Mouse (Mus musculus): ENCODE data around the gene Nr6a1.
A peak's percentile ranks its signal among the peaks of the same experiment; 100 is the strongest.

Nr6a1 gene

GRCm38 (mm10) chr2:38927115-38927979 is at the start of gene Nr6a1:
Gene Nr6a1 (minus strand): TSS chr2:38927688.
- peak; percentile 70 for DNase-seq (ENCODE audit: low spot score)

GRCm38 (mm10) chr2:38975941-38976805 is 48.7 kb upstream of the Nr6a1 start:
- DNase-seq (ENCODE audit: low spot score): no peak

DNA sequence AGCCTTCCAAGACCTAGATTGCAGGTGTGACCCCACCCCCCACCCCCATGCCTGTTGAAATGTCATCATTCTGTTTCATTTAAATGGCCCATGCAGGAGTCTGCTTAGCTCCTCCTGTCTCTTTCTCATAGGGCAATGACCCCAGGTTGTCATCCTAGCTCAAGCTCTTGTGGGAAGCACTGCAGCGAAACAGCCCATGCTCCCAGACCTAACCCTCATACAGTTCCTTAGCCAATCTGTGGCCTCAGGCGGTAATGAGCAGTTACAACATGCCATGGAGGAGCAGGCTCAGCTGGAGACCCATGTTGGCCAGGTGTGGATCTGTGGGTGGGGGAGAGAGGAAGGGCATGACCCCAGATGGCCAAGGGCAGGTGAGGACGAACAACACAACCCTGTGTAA is 47.7 kb upstream of the Nr6a1 start:
- no peak for DNase-seq (ENCODE audit: low spot score)

GRCm38 (mm10) chr2:38974171-38974570 is 46.7 kb upstream of the Nr6a1 start:
- no peak for DNase-seq (ENCODE audit: low spot score)

GRCm38 (mm10) chr2:38973701-38974100 is 46.2 kb upstream of the Nr6a1 start:
- DNase-seq (ENCODE audit: low spot score): no peak

- DNase-seq (ENCODE audit: low spot score): no peak
Observed at GRCm38 (mm10) chr2:38973223-38973622, 45.7 kb upstream of the Nr6a1 start.

GRCm38 (mm10) chr2:38970057-38970456 is 42.6 kb upstream of the Nr6a1 start:
- DNase-seq (ENCODE audit: low spot score): no peak

GRCm38 (mm10) chr2:38969650-38970049 is 42.2 kb upstream of the Nr6a1 start:
- DNase-seq (ENCODE audit: low spot score): no peak

DNA sequence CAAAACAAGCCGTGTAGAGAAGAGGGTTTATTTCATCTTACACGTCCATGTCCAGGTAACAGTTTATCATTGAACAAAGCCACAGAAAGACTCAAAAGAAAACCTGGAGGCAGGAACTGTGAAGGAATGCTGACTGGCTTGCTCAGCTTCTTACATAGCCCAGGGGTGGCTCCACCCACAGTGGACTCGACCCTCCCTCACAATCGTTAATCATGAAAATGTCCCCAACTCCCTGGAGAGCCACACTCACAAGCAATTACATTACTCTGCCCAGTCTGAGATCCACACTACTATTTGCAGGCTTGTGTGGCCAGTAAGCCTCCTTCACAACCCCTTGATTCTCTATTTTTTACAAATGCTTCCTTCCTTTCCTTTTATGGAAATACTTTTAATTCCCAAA is 36.7 kb upstream of the Nr6a1 start:
- DNase-seq (ENCODE audit: low spot score): no peak

GRCm38 (mm10) chr2:38957671-38958223 is 30.3 kb upstream of the Nr6a1 start:
- DNase-seq (ENCODE audit: low spot score): no peak

DNA sequence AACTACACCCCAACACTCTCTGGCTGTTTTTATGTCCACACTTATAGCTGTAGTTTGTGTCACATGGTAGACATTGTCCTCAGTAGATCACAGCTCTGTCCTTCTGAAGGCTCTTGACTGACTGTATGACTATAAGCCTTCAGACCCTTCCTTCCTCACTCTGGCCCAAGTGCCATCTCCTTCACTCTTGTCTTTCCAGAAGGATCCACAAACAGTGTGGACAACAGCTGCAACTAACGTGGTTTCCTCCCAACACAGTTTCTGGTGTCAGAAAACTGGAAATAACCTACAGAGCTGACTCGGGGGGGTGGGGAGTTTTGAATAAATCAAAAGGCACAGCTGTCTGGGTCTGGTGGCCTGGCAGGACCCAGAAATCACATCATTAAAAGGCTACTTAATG is 28.6 kb upstream of the Nr6a1 start:
- DNase-seq (ENCODE audit: low spot score): no peak

DNA sequence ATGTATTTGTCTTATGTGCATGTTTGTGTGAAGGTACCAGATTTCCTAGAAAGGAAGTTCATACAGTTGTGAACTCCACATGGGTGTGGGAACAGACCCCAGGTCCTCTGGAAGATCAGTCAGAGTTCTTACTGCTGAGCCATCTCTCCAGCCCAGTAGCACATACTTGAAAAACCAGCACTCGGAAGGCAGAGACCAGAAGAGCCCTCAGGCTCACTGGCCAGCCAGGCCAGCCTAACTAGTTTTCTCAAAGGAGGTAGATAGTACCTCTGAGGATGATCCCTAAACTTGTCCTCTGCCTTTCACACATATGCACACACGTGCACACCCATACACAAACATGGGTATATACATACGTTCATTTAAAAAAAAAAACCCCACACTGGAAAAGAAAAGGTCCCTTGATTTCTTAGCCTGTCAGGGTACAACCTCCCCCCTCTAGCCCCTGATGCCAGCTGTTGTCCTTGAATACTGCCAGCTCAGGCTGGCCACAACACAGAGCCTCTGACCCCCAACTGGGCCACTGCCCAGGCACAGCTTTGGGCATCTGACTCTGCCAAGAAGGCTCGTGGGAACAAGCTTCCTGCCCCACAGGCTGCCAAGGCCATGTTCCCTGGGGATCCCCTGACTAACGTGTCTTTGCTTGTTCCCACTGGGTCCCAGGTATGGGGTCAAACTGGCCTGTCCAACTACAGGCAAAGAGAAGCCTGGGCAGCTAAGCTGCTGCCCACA is 25.8 kb upstream of the Nr6a1 start:
- no peak for DNase-seq (ENCODE audit: low spot score)

DNA sequence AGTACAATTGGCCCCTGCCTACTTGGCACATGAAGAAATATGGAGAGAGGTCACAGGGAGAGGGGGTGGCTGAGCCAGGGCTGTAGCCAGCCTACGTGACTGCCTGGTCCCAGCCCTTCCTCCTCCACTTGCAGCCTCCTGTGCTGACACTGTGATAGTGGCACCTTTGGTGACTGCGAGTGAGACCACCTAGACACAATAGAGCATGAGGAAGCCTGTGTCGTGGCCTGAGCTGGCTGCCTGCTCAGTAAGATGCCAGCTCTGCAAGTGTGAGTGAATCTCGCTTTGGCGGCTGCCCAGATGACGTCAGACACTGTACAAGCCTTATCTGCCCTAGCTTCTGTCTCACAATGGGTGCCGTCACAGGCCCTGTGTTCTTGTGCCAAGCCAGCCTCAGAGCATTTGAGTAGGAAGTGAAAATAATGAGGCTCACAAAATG is 22.8 kb upstream of the Nr6a1 start:
- DNase-seq (ENCODE audit: low spot score): no peak

DNA sequence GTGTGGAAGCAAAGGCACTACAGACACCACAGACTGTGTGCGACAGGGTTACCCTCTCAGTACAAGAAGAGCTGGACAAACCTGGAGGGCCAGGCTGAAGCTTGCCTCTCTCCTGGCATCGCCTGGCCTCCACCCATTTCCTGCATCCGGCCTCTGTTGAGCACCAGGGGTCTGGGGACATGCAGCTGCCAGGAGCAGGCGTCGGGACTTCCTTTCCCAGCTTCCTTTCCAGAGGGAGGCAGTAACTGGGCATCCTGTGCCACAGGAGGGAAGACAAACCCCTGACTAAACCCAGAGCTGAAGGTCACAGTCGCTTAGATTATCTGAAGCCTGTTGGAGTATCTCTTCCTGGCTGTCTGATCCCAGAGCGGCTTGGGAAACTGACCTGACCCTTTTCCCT is 20.1 kb upstream of the Nr6a1 start:
- DNase-seq (ENCODE audit: low spot score): no peak

DNA sequence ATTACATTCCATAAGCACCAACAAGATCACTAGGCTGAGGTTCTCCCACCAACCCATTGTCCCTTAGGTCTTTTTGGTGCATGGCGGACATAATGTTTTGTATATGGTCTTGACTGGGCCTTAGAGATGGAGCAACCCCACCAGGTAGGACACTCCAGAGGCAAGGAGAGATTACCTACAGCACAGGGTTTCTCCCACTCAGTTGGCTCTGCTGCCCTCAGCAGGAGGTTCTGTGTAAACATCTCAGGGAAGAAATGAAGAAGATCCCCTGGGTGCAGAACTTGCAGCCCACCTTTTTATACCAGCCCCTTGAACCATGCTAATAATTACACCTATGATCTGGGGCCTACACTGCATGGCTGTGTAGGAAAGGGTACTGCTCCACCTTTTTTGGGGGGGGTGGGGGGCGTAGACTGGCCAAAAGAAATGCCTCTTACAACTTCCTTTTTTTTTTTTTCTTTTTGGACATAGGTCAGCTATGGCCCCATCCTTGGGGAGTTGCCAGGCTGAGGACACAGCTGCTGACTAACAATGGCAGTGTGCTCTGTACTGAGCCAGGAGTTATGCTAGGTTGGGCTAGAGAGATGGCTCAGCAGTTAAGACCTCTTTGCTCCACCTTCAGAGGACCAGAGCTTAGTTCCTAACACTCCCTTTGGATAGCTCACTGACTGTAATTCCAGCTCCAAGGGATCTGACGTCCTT is 17.1 kb upstream of the Nr6a1 start:
- DNase-seq (ENCODE audit: low spot score): no peak

DNA sequence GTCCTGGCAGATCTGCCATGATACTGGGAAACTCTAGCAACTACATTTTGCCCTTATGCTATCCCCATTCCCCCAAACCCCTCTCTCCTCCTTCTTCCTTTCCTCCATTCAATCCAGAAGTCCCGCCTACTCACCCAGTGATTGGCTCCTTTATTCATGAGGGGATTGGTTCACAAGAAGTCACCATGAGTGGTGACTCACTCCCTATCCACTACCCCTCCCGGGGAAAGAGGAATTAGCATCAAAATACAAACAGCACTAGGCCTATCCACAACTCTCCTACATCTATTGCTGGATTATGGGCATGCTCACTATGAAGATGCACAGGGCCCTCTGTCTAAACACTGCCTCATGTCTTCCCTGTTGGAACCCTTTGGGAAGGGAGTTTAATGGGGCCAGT is 16.5 kb upstream of the Nr6a1 start:
- DNase-seq (ENCODE audit: low spot score): no peak

DNA sequence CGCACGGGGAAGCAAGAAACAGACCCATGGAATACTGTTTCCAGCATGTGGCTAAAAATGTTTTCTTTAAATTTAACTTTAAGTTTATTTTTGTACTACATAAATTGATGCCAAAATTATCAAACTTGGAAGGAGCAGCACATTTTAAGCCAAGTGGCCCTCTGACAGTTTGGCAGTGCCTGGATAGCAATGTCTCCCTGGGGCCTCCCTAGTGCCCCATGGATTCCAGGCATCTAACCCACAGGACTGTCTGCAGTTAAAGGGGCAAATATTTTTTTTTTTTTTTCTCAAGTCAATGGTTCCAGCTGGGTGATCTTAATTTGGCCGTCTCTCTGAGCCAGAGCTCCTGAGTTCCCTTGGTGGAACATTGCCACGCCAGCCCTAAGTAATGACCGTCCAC is 15.7 kb upstream of the Nr6a1 start:
- DNase-seq (ENCODE audit: low spot score): no peak

DNA sequence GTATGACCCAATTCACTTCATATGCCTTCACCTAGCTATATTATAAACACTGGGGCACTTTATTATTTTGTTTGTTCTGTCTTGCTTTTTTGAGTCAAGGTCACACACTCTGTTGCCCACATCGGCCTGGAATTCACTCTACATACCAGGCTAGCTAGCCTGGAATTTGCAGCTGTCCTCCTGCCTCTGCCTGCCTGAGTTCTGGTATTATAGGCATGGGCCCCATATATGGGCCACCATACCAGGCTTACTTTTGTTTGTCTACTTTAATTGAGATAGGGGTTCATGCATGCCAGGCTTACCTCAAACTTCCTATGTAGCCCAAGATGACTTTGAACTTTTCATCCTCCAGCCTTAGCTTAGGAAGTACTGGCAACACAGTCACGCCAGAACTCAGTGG is 14.4 kb upstream of the Nr6a1 start:
- no peak for DNase-seq (ENCODE audit: low spot score)

DNA sequence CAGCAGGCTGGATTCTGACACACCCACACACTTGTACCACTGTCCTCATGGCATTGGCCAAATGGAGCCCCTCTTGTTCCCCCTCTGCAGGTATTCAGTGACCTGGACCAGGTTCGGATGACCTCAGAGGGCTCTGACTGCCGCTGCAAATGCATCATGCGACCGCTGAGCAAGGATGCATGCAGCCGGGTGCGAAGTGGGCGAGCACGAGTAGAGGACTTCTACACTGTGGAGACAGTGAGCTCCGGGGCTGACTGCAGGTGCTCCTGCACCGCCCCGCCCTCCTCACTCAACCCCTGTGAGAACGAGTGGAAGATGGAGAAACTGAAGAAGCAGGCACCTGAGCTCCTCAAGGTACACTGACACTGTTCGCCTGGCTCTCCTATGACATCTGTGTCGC is 13.9 kb upstream of the Nr6a1 start:
- DNase-seq (ENCODE audit: low spot score): no peak

- no peak for DNase-seq (ENCODE audit: low spot score)
Observed at GRCm38 (mm10) chr2:38939047-38939446, 11.6 kb upstream of the Nr6a1 start.

GRCm38 (mm10) chr2:38938007-38938406 is 10.5 kb upstream of the Nr6a1 start:
- no peak for DNase-seq (ENCODE audit: low spot score)

DNA sequence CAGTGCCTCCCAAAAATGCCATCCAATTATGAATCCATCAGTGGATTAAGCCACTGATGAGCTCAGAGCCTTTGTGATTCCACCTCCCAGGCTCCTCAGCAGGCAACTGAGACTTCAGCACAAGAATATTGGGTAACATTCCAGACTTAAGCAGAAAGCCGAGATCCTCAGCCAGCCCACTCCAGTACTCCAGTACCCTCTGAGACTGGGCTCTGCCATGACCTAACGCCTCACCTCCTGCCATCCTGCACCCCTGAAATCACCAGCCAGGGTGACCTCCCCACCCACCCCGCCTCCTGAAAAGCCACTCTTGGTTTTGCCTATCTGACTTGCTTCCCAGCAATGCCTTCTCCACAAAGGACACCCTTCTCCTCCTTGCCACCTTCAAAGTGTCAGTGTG is 9.9 kb upstream of the Nr6a1 start:
- DNase-seq (ENCODE audit: low spot score): no peak
